Mouse (Mus musculus) kidney, embryonic 14.5 days (tissue): Measurements from ENCODE around the gene Prim1. TPM values are rescaled to one million over a fixed set of nuclear protein-coding genes. Genes with fewer than 3 reads are reported as not detected.

Source experiments
- polyA plus RNA-seq: library from polyadenylated mRNA; unstranded; fragments of >200 nt; fragmentation: Nextera tagmentation; extraction: Ambion mirVana; gene quantifications from 2 replicates; pipeline ENCODE4 v1.2.1, GENCODE M21; 2014

Gene Prim1
- polyA plus RNA-seq, 1 experiment from 2014 or later, result 98.1 TPM

Other genes starting within 250 kb of the Prim1 start
- gene Rdh9, start 238.8 kb upstream of the Prim1 start, polyA plus RNA-seq, result 0.32 TPM in 1 of 2 replicates, not detected in the other
- gene Rdh16, start 214.0 kb upstream of the Prim1 start, polyA plus RNA-seq, result 0.07 and 0.14 TPM in 2 replicates
- not detected in 2 replicates for gene Rdh19, start 165.2 kb upstream of the Prim1 start, polyA plus RNA-seq
- not detected in 2 replicates for gene Rdh16f2, start 148.7 kb upstream of the Prim1 start, polyA plus RNA-seq
- not detected in 2 replicates for gene Rdh7, start 126.4 kb upstream of the Prim1 start, polyA plus RNA-seq
- not detected in 2 replicates for gene Sdr9c7, start 116.7 kb upstream of the Prim1 start, polyA plus RNA-seq
- gene Hsd17b6, start 7.6 kb upstream of the Prim1 start, polyA plus RNA-seq, result not detected in 2 replicates
- gene Naca, start 20.4 kb downstream of the Prim1 start, polyA plus RNA-seq, result 967 and 1,287 TPM in 2 replicates
- gene Ptges3, start 43.8 kb downstream of the Prim1 start, polyA plus RNA-seq, result 566 and 622 TPM in 2 replicates
- 2,294 and 2,764 TPM in 2 replicates for gene Atp5b, start 68.1 kb downstream of the Prim1 start, polyA plus RNA-seq
- gene Baz2a, start 76.4 kb downstream of the Prim1 start, polyA plus RNA-seq, result 17.6 and 33.7 TPM in 2 replicates
- gene Rbms2, start 165.1 kb downstream of the Prim1 start, polyA plus RNA-seq, result 35.6 and 36.0 TPM in 2 replicates
- 0.89 and 1.1 TPM in 2 replicates for gene Gls2, start 179.3 kb downstream of the Prim1 start, polyA plus RNA-seq
- gene Spryd4, start 196.6 kb downstream of the Prim1 start, polyA plus RNA-seq, result 31.1 and 34.8 TPM in 2 replicates
- gene Mip, start 210.7 kb downstream of the Prim1 start, polyA plus RNA-seq, result not detected in 2 replicates
- gene Timeless, start 216.9 kb downstream of the Prim1 start, polyA plus RNA-seq, result 47.8 and 68.2 TPM in 2 replicates
- 0.29 and 0.70 TPM in 2 replicates for gene Apon, start 238.9 kb downstream of the Prim1 start, polyA plus RNA-seq